14 mouse cellular contexts compared by ENCODE assay signal in genomic region chr10:121829800-121830303, GRCm38 (mm10).
DNase-seq lines count a peak whose midpoint lies in the region; ATAC-seq lines count a peak whose summit lies in the region.
"Had no signal": no experiment of that assay in that cellular context is flagged by ENCODE, and none has a peak within 500 bp of the region (broad histone marks: within the 10 kb centered on the region; RNA-seq: fewer than 3 reads in every experiment).

No protein-coding gene starts in this region.

- no peak overlapping the region for H3K9ac ChIP-seq in forebrain, embryonic 13.5 days
- H3K9ac ChIP-seq in hindbrain, embryonic 15.5 days: no peak overlapping the region
- H3K9ac ChIP-seq in midbrain, embryonic 15.5 days: no peak overlapping the region
- H3K9ac ChIP-seq: liver, embryonic 14.5 days had no signal

- H3K4me3 ChIP-seq in forebrain, embryonic 13.5 days: no peak overlapping the region
- no peak overlapping the region for H3K4me3 ChIP-seq in forebrain, embryonic 10.5 days
- no peak overlapping the region for H3K4me3 ChIP-seq in hindbrain, embryonic 15.5 days
- no peak overlapping the region for H3K4me3 ChIP-seq in midbrain, embryonic 15.5 days
- H3K4me3 ChIP-seq: erythroblast, embryonic 14.5 days had no signal

- H3K27ac ChIP-seq in forebrain, embryonic 13.5 days: peak overlapping the region; percentile 6; the same call in 1 of the 2 replicates
- H3K27ac ChIP-seq in forebrain, embryonic 10.5 days: no peak overlapping the region
- peak overlapping the region; percentile 42 for H3K27ac ChIP-seq in hindbrain, embryonic 15.5 days (replicated peaks)
- H3K27ac ChIP-seq in midbrain, embryonic 15.5 days: peak overlapping the region; percentile 65
- H3K27ac ChIP-seq: liver, embryonic 14.5 days had no signal

- DNase-seq in forebrain, embryonic 10.5 days (ENCODE audit: extremely low spot score, low spot score): no peak
- DNase-seq in kidney, postnatal 4 days: no peak
- no peak for DNase-seq in embryo, embryonic 11 days
- DNase-seq in thymus, adult 18-20 months: no peak
- DNase-seq: cerebellum, adult 2 months; layer of hippocampus, adult 9-11 months; lung, postnatal 14 days had no signal

- no peak; the same call in 1 of the 2 replicates for ATAC-seq in forebrain, embryonic 13.5 days
- ATAC-seq in common myeloid progenitor, adult 5-6 weeks (replicated peaks; ENCODE audit: low read depth, poor library complexity, severe bottlenecking): peak; percentile 91
- no peak for ATAC-seq in hindbrain, embryonic 15.5 days (ENCODE audit: low FRiP score, low read depth)
- peak; percentile 40; the same call in 1 of the 2 replicates for ATAC-seq in midbrain, embryonic 15.5 days (replicated peaks)

- WGBS in forebrain, embryonic 13.5 days: 61% methylated on average over 5 of the region's 5 CpGs
- WGBS in forebrain, embryonic 10.5 days: 81% methylated on average over 5 of the region's 5 CpGs
- 55% methylated on average over 5 of the region's 5 CpGs for WGBS in hindbrain, embryonic 15.5 days
- 46% methylated on average over 5 of the region's 5 CpGs for WGBS in midbrain, embryonic 15.5 days

- H3K9me3 ChIP-seq in forebrain, embryonic 13.5 days (replicated peaks): no peaks in the 10 kb centered on the region
- no peaks in the 10 kb centered on the region for H3K9me3 ChIP-seq in forebrain, embryonic 10.5 days
- H3K9me3 ChIP-seq in hindbrain, embryonic 15.5 days: no peaks in the 10 kb centered on the region
- no peaks in the 10 kb centered on the region for H3K9me3 ChIP-seq in midbrain, embryonic 15.5 days

- H3K36me3 ChIP-seq in forebrain, embryonic 13.5 days (ENCODE audit: poor library complexity, severe bottlenecking): peaks cover 12% of the 10 kb centered on the region; the same call in 1 of the 2 replicates
- peaks cover 8% of the 10 kb centered on the region; the same call in 1 of the 2 replicates for H3K36me3 ChIP-seq in forebrain, embryonic 10.5 days (replicated peaks)
- peaks cover 6% of the 10 kb centered on the region; the same call in 1 of the 2 replicates for H3K36me3 ChIP-seq in hindbrain, embryonic 15.5 days
- H3K36me3 ChIP-seq in midbrain, embryonic 15.5 days (replicated peaks): no peaks in the 10 kb centered on the region; the same call in 1 of the 2 replicates

- H3K27me3 ChIP-seq in forebrain, embryonic 13.5 days: no peaks in the 10 kb centered on the region
- H3K27me3 ChIP-seq in forebrain, embryonic 10.5 days (ENCODE audit: poor library complexity, severe bottlenecking): no peaks in the 10 kb centered on the region
- H3K27me3 ChIP-seq in hindbrain, embryonic 15.5 days: no peaks in the 10 kb centered on the region
- H3K27me3 ChIP-seq in midbrain, embryonic 15.5 days (replicated peaks): no peaks in the 10 kb centered on the region

- H3K4me1 ChIP-seq in forebrain, embryonic 13.5 days: peaks cover 18% of the 10 kb centered on the region
- H3K4me1 ChIP-seq in forebrain, embryonic 10.5 days: peaks cover 22% of the 10 kb centered on the region
- H3K4me1 ChIP-seq in hindbrain, embryonic 15.5 days (replicated peaks): peaks cover 23% of the 10 kb centered on the region
- H3K4me1 ChIP-seq in midbrain, embryonic 15.5 days: peaks cover 29% of the 10 kb centered on the region

- H3K4me2 ChIP-seq in forebrain, embryonic 13.5 days: peak overlapping the region; percentile 37; the same call in 1 of the 2 replicates
- H3K4me2 ChIP-seq in hindbrain, embryonic 15.5 days: no peak overlapping the region
- peak overlapping the region; percentile 11; the same call in 1 of the 2 replicates for H3K4me2 ChIP-seq in midbrain, embryonic 15.5 days
- H3K4me2 ChIP-seq: heart, embryonic 11.5 days had no signal

Comparison
In these comparisons a context has a peak if more than half of its experiments do, and no peak if none do; other contexts are left out.
1. ATAC-seq: peak in common myeloid progenitor, adult 5-6 weeks (single experiment) and midbrain, embryonic 15.5 days (single experiment); none in forebrain, embryonic 13.5 days (single experiment) and hindbrain, embryonic 15.5 days (single experiment).